Mouse (Mus musculus): ENCODE results near the gene Fstl5. TPM values are rescaled to one million over a fixed set of nuclear protein-coding genes. Genes with fewer than 3 reads are reported as not detected.

Fstl5 gene
- total RNA-seq, 2 experiments from 2014 or later = not detected

DNA sequence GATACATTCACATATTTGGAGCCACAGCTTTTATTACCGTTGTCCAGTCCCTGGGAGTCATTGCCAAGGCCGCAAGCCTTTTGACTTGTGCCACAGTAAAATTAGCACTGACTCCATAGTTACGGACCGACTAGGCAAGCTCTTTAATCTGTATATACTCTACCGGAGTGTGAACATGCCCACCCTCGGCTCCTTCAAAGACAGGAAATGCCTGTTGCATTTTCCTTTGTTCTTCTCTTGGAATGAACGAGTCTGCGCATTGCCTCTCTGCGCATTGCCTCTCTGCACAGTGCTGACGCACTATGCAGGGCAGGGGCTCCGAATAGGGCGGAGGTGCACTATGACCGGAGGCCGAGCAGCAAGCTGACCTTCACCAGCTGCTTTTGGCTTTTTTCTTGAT lies 434.7 kb downstream of the Fstl5 start:
- DNase-seq = no peak

DNA sequence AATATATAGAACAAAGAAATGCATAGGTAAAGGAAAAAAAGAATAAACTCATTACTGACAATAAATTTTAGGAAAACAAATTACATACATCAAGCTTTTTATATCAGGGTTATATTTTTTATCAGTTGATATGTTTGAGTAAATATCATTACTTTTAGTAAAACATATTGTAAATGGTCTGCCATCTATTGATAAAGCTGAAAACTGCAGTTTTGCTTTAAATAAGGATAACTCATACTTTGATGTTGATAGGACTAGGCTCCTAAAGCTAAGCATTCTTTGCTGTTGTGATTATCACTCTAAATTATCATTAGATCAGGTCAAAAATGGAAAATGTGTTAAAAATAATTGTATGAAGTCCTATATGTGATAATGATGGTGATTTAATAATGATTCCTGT lies 493.3 kb downstream of the Fstl5 start:
- no peak for DNase-seq

DNA sequence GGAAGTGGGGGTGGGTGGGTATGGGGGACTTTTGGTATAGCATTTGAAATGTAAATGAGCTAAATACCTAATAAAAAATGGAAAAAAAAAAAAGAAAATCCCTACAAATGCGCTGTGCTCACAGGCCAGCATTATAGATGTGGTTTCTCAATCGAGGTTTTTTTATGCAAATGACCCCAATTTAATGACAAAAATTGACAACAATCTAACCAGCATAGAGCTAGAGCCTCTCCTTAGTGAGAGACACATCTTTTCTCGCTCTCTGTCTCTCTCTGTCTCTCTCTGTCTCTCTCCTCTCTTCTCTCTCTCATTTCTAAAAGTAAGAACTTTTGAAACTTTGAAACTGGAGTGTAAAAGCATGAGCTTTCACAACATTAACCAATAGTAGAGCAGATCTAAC lies 498.4 kb downstream of the Fstl5 start:
- no peak for DNase-seq

DNA sequence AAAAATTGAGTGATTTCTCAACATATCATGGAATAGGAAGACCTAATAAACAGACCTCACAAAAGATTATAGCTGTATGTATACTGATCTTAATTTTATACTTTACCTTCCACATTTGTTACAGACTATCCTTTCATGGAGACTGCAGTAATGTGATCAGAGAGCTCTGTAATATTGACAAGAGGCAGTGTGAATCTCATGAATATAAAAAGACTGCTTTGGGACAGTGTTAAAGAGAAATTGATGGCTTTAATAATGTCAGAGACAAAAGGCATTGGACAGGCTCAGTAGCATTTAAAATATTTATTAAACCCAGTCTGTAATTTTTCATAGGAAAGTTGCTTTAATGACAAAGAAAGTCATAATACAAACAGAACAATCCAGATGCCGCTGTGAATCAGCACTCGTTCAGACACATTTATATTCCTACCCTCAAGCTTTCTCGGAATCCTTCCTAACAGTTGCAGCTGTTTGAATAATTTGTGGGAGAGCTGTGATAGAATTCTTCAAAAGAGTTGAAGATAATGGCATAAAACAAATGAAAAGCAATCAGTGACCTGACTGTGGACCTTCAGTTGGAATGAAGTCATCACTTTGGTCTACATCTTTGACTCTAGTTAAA lies 499.0 kb downstream of the Fstl5 start:
- DNase-seq = no peak

DNA sequence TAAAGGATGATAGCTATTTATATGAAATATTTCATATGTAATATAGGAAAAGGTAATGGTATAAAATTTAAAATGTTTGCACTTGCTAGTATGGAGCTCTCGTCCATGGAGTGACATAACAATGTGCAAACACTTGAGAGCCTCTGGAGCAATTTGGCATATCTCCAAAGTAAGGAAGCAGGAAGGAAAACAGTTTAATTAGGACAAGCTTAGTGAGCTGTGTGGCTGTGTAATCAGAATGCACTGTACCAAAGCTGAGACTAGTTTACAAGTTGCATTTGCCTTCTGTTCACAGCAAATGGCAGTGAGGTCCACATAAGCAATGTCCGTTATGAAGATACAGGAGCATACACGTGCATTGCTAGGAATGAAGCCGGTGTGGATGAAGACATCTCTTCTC lies 519.1 kb downstream of the Fstl5 start:
- no peak for DNase-seq

DNA sequence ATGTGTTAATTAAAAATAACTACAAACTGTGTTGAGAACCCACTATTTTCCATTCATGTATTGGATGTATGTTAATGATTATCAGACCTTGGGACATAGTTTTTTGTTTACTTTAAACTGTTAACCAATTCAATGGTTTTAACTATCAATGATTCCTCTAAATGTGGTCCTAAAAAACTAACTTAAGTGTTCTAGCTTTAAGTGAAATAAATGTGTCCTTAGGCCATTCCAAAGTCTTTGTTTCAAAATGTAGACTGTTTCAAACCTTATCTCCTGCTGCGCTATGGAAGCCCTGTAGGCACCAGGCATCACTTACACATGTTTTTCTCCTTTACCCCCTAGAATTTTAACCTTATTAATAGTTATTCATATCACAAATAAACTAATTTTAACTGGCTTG lies 546.0 kb downstream of the Fstl5 start:
- DNase-seq = no peak

DNA sequence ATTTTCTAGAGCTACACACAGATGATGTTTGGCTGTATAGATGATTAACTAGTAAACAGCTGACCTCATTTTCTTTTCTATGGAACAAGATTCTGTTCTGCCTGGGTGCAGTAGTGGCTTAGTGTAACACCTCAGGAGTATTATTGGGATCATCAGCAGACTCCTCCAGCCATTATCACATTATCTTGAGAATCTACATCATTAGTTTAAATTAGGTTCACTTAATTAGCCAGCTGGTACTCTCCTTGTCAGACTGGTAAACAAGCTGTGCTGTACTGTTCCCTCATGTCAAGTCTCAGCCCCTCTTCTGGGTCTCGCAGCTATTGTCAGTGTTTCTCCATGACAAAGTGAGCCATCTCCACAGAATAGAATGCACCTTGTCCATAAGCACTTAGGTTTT lies 580.2 kb downstream of the Fstl5 start:
- DNase-seq = no peak

DNA sequence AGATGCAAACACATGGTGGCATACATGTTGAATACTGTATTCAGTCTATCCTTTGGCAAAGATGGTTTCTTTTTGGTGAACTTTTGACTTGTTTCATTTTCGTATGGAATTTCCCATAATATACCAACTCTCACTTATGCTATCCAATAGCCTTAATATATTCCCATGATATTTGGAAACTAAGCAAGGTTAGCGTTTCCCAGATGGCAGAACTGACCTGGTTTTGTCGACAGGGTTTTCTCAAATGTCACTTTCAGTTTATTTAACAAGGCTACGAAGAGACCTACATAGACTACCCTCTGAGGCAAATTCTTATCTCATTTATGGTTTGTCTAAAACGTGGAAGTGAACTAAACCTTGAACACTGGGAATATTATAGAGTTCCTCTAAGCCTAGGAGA lies 596.8 kb downstream of the Fstl5 start:
- no peak for DNase-seq

DNA sequence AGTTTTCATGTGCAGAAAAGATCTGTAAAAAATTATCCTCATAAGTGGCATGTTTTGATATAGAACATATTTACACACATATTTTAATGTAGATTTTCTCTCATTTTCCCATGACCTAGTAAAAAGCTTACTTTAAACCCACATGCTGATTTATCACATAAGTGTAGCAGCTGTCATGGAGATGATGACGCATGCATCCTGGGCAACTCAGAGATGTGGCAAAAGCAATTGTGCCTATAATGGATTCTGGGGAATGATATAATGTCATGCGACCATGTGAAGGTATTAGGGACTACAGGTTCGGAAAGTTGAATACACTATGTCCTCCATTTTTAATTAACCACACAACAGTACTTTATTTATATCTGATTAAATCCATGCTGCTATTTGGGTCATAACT lies 601.9 kb downstream of the Fstl5 start:
- DNase-seq = no peak

DNA sequence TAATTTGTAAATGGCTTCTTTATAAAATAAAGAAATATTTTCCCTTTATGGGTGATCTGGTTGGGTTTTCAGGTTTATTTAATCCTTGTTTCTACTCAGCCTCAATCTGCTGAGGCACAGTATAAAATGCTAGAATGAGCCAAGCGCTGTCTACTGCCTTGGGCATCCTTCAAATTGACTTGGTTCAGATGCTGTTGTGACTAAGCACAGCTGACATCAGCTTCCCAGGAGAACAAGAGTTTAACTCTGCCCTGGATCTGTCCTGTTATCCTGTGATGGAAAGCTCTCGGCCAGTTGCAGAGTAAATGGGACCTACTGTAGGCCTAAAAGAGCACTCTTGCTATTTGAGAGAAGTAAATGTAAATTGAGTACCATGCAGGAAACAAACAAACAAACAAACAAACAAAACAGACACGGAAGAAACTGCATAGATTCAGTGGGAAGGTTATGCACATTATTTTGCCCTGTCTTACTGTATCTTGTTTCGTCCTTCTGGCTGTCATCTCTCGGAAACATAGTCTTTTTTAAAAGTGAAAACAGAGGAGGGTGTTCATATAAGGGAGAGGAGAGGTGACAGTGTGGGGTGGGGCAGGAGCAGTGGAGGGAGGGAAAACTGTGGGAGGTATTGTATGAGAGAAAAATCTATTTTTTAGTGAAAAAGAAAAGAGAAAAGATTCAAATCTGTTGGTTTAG lies 605.9 kb downstream of the Fstl5 start:
- DNase-seq = no peak

DNA sequence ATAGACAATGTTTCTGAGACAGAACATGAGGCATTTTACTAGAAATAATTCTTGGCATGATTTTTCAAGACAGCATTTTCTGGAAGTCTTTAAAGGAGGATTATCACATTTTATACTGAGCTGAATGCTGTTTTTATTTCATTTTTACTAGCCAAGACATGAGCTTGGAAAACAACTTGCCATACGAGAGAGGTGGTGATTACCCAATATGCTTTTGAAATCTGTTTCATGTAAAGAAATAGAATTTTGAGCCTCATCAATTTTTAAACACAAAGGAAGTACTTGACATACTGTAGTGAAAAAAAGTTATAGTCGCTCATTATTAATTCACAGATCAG lies 606.4 kb downstream of the Fstl5 start:
- DNase-seq = no peak

DNA sequence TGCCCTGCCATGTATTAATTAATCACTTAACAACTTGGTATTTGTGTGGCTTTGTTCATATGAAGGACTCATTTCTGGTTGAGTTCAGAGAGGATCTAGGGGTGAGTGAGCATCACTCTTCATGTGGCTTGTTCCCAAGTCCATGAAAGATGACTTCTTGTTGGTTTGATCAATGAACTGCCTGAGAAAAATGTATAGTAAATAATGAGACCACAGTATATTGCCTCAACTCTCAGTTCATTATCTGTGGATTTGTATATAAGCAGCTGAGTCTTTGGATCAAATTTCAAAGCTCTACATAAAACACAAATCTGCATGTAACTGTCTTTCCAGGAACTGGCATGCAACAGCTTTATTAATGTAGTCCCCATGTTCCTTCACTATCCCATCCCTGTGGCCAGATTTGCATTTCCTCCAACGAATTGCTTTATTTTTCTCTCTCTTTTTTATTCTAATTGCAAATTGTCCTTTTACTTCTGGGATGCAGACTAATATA lies 623.1 kb downstream of the Fstl5 start:
- DNase-seq = no peak

DNA sequence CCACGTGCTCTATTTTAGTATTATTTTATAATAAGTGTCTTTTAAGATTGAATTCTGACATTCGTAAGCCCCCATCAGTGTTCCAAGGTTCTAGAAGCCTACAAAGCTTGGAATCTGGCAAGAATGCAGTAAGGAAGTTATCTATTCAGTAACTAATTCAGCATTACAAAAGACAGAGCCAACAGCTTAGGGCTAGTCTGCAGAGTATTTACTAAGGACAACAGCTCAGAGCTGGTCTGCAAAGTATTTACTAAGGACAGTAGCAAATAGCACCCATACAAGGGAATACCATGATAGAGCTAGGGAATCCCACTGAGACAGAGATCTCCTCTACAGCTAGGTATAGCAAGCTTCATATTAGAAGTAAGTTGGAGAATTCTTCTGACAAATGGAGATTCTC lies 665.2 kb downstream of the Fstl5 start:
- DNase-seq = no peak

Other genes starting within 250 kb of the Fstl5 start
- 10 to 100 TPM; 14.9 to 16.0 TPM for gene Golim4, start 117.3 kb upstream of the Fstl5 start, total RNA-seq (2021)